In the genomic region with DNA sequence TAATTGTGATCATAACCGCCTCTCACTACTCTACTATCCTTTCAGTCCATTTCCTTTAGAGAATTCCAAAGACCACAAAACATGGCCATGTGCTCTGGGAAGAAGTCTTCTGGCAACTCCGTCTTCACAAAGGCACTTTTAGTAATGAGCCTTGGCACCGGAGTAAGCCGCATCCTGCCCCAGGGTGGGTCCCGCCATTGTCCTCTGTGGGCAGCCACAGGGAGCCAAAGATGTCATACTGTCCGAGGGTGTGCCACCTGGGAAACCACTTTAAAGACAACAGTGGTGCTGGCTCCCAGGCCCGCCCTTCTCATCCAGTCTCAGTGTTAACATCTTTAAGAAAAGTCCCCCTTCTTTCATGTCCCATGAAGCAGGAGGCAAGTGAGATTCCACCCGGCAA, we compare ENCODE assay signal across 23 mouse cellular contexts.
DNase-seq lines count a peak whose midpoint lies in the region; ATAC-seq and TF ChIP-seq lines count a peak whose summit lies in the region.
"Had no signal": no experiment of that assay in that cellular context is flagged by ENCODE, and none has a peak within 500 bp of the region (broad histone marks: within the 10 kb centered on the region; RNA-seq: fewer than 3 reads in every experiment).

No protein-coding gene starts in this region.

- DNase-seq in hindbrain, embryonic 10.5 days (ENCODE audit: low spot score), result no peak
- peak; percentile 9 for DNase-seq in lung, adult 2 months
- DNase-seq in lung, postnatal 36 days, result peak; percentile 71
- no peak for DNase-seq in liver, embryonic 11.5 days (ENCODE audit: low spot score)
- DNase-seq in thymus, postnatal 25 days, result no peak
- DNase-seq: adrenal gland, postnatal 25 days; cerebellum, adult 11-12 months; cerebellum, postnatal 10 days; heart, postnatal 10 days; kidney, postnatal 25 days; right cerebral cortex, postnatal 25 days; spleen, adult 18-20 months; thymus, postnatal 14 days had no signal

- TF ChIP-seq CTCF in E14TG2a.4 (conservative IDR thresholded peaks at IDR 0.05; ENCODE audit: low read length), result no peak
- TF ChIP-seq CTCF in lung, adult 2 months (IDR thresholded peaks at IDR 0.05; ENCODE audit: insufficient read depth, low read length), result no peak

- no peak overlapping the region for H3K9ac ChIP-seq in hindbrain, embryonic 16.5 days (ENCODE audit: low read depth, low read length)
- no peak overlapping the region for H3K9ac ChIP-seq in liver, embryonic 11.5 days (ENCODE audit: low read depth, low read length)
- H3K9ac ChIP-seq: heart, embryonic 13.5 days; kidney, embryonic 15.5 days; limb, embryonic 12.5 days had no signal

- no peak overlapping the region for H3K4me3 ChIP-seq in hindbrain, embryonic 10.5 days
- no peak overlapping the region for H3K4me3 ChIP-seq in hindbrain, embryonic 16.5 days (ENCODE audit: low read length)
- H3K4me3 ChIP-seq in E14TG2a.4 (replicated peaks; ENCODE audit: low read length), result peak overlapping the region; percentile 35; the same call in 1 of the 2 replicates
- no peak overlapping the region for H3K4me3 ChIP-seq in lung, adult 2 months (replicated peaks; ENCODE audit: extremely low read depth, low read depth, low read length)
- H3K4me3 ChIP-seq in liver, embryonic 11.5 days (ENCODE audit: low read depth, low read length), result no peak overlapping the region
- H3K4me3 ChIP-seq: erythroblast, embryonic 14.5 days; heart, embryonic 13.5 days; kidney, embryonic 15.5 days; left cerebral cortex, adult 2 months; limb, embryonic 12.5 days had no signal

- no peak for TF ChIP-seq POLR2A in lung, adult 2 months (IDR thresholded peaks at IDR 0.05; ENCODE audit: borderline replicate concordance, extremely low read depth, low read depth, low read length)

- H3K36me3 ChIP-seq in hindbrain, embryonic 10.5 days, result no peaks in the 10 kb centered on the region
- no peaks in the 10 kb centered on the region for H3K36me3 ChIP-seq in hindbrain, embryonic 16.5 days (ENCODE audit: control insufficient read depth, insufficient read depth, low read length)
- H3K36me3 ChIP-seq in E14TG2a.4 (ENCODE audit: insufficient read depth, low read length), result no peaks in the 10 kb centered on the region
- no peaks in the 10 kb centered on the region for H3K36me3 ChIP-seq in liver, embryonic 11.5 days (ENCODE audit: control insufficient read depth, insufficient read depth, low read length)
- H3K36me3 ChIP-seq: kidney, embryonic 15.5 days; limb, embryonic 12.5 days had no signal

- 56% methylated on average over 8 of the region's 8 CpGs for WGBS in hindbrain, embryonic 10.5 days
- WGBS in hindbrain, embryonic 16.5 days, result 49% methylated on average over 8 of the region's 8 CpGs
- 44% methylated on average over 8 of the region's 8 CpGs for WGBS in lung, adult 2 months
- 84% methylated on average over 8 of the region's 8 CpGs for WGBS in liver, embryonic 11.5 days

- peak overlapping the region; percentile 62; the same call in 1 of the 2 replicates for H3K27ac ChIP-seq in hindbrain, embryonic 10.5 days
- no peak overlapping the region for H3K27ac ChIP-seq in hindbrain, embryonic 16.5 days (ENCODE audit: low read depth, low read length)
- H3K27ac ChIP-seq in liver, embryonic 11.5 days (ENCODE audit: low read depth, low read length), result no peak overlapping the region
- H3K27ac ChIP-seq: heart, embryonic 13.5 days; kidney, embryonic 15.5 days; left cerebral cortex, adult 2 months; limb, embryonic 12.5 days; macrophage had no signal

- H3K4me2 ChIP-seq in hindbrain, embryonic 16.5 days (ENCODE audit: low read length), result no peak overlapping the region
- H3K4me2 ChIP-seq in liver, embryonic 11.5 days, result no peak overlapping the region
- H3K4me2 ChIP-seq: heart, embryonic 13.5 days; kidney, embryonic 15.5 days; limb, embryonic 12.5 days had no signal

- H3K27me3 ChIP-seq in hindbrain, embryonic 10.5 days (ENCODE audit: insufficient read depth, poor library complexity, severe bottlenecking), result no peaks in the 10 kb centered on the region
- H3K27me3 ChIP-seq in hindbrain, embryonic 16.5 days (replicated peaks; ENCODE audit: control insufficient read depth, insufficient read depth, low read length), result no peaks in the 10 kb centered on the region
- no peaks in the 10 kb centered on the region for H3K27me3 ChIP-seq in E14TG2a.4 (ENCODE audit: insufficient read depth, low read length)
- H3K27me3 ChIP-seq in liver, embryonic 11.5 days (replicated peaks; ENCODE audit: control insufficient read depth, insufficient read depth, low read length), result no peaks in the 10 kb centered on the region
- H3K27me3 ChIP-seq: kidney, embryonic 15.5 days; limb, embryonic 12.5 days had no signal

- ATAC-seq in hindbrain, embryonic 16.5 days, result no peak
- no peak for ATAC-seq in liver, embryonic 11.5 days (replicated peaks; ENCODE audit: low FRiP score)
- ATAC-seq: forebrain, embryonic 16.5 days; intestine, postnatal 0 days had no signal

- 0 out of 2 replicates have a peak, but pooled peaks cover 4% of the 10 kb centered on the region for H3K9me3 ChIP-seq in hindbrain, embryonic 10.5 days
- no peaks in the 10 kb centered on the region for H3K9me3 ChIP-seq in hindbrain, embryonic 16.5 days (ENCODE audit: control insufficient read depth, low read length)
- no peaks in the 10 kb centered on the region for H3K9me3 ChIP-seq in E14TG2a.4 (ENCODE audit: low read length)
- no peaks in the 10 kb centered on the region for H3K9me3 ChIP-seq in liver, embryonic 11.5 days (ENCODE audit: control insufficient read depth, low read length)
- H3K9me3 ChIP-seq: kidney, embryonic 15.5 days; limb, embryonic 12.5 days had no signal

- peaks cover 32% of the 10 kb centered on the region for H3K4me1 ChIP-seq in hindbrain, embryonic 10.5 days (replicated peaks)
- peaks cover 2% of the 10 kb centered on the region; the same call in 1 of the 2 replicates for H3K4me1 ChIP-seq in hindbrain, embryonic 16.5 days (ENCODE audit: control insufficient read depth, insufficient read depth, low read depth, low read length)
- peaks cover 9% of the 10 kb centered on the region; the same call in 1 of the 2 replicates for H3K4me1 ChIP-seq in E14TG2a.4 (replicated peaks; ENCODE audit: low read depth, low read length)
- no peaks in the 10 kb centered on the region for H3K4me1 ChIP-seq in lung, adult 2 months (ENCODE audit: control insufficient read depth, insufficient read depth, low read length)
- H3K4me1 ChIP-seq in liver, embryonic 11.5 days (replicated peaks; ENCODE audit: control insufficient read depth, insufficient read depth, low read length), result no peaks in the 10 kb centered on the region
- H3K4me1 ChIP-seq: heart, embryonic 13.5 days had no signal

Comparison
In these comparisons a context has a peak if more than half of its experiments do, and no peak if none do; other contexts are left out.
1. DNase-seq: peak in lung, adult 2 months (single experiment) and lung, postnatal 36 days (single experiment); none in hindbrain, embryonic 10.5 days (single experiment), liver, embryonic 11.5 days (single experiment) and thymus, postnatal 25 days (single experiment).